Mouse (Mus musculus) MEL (cell line): ENCODE results near the gene Fgd2. TPM values are rescaled to one million over a fixed set of nuclear protein-coding genes. Genes with fewer than 3 reads are reported as not detected.

ENCODE experiments used
- DNase-seq: peaks from one replicate; pipeline ENCODE4 v3.0.0; 2011; ENCODE audit warnings: low read depth, low spot score
- H3K27ac ChIP-seq: 2 replicates; pipeline ENCODE4 v1.5.1; 2012; ENCODE audit warnings: low read depth, mild to moderate bottlenecking, control low read depth, low read length, moderate library complexity; ENCODE audit not compliant: control insufficient read depth
- H3K27me3 ChIP-seq, 2 experiments: fragments of 150-350 bp in 1 of 2; sonication (generic) in 1 of 2; 2 replicates each; pipeline ENCODE4 v1.6.1; 2012; ENCODE audit warnings: low read length in 2 of 2, mild to moderate bottlenecking in 2 of 2, improper control_type of control experiment in 1 of 2, moderate library complexity in 1 of 2; ENCODE audit not compliant: insufficient read depth in 2 of 2, control insufficient read depth in 1 of 2
- H3K36me3 ChIP-seq, 2 experiments: 2 replicates each; pipeline ENCODE4 v1.6.1; 2012 to 2014; ENCODE audit warnings: low read length in 2 of 2, improper control_type of control experiment in 1 of 2, inconsistent platforms in 1 of 2, mild to moderate bottlenecking in 1 of 2; ENCODE audit not compliant: insufficient read depth in 2 of 2, control insufficient read depth in 1 of 2
- H3K4me1 ChIP-seq, 2 experiments: fragments of 150-350 bp in 1 of 2; sonication (generic) in 1 of 2; 2 replicates each; pipeline ENCODE4 v1.6.1; 2012; ENCODE audit warnings: low read length in 2 of 2, improper control_type of control experiment in 1 of 2, mild to moderate bottlenecking in 1 of 2; ENCODE audit not compliant: insufficient read depth in 2 of 2, control insufficient read depth in 1 of 2
- H3K4me3 ChIP-seq, 2 experiments: fragments of 150-350 bp in 1 of 2; sonication (generic) in 1 of 2; 2 replicates each; pipeline ENCODE4 v1.5.1; 2012; ENCODE audit warnings: low read depth in 2 of 2, low read length in 2 of 2, mild to moderate bottlenecking in 2 of 2, moderate library complexity in 2 of 2, control low read depth in 1 of 2, improper control_type of control experiment in 1 of 2; ENCODE audit not compliant: control insufficient read depth in 1 of 2, insufficient read depth in 1 of 2
- H3K79me2 ChIP-seq: 2 replicates; pipeline ENCODE4 v1.6.1; 2012; ENCODE audit warnings: mild to moderate bottlenecking, low read length, moderate library complexity; ENCODE audit not compliant: control insufficient read depth, poor library complexity, insufficient read depth
- H3K9ac ChIP-seq: 2 replicates; pipeline ENCODE4 v1.6.1; 2012; ENCODE audit warnings: low read depth, mild to moderate bottlenecking, control low read depth, low read length, moderate library complexity; ENCODE audit not compliant: control insufficient read depth, poor library complexity, severe bottlenecking
- H3K9me3 ChIP-seq: fragments of 150-350 bp; sonication (generic); replicated peaks from 2 replicates; pipeline ENCODE4 v1.6.1; 2012; ENCODE audit warnings: mild to moderate bottlenecking, low read length, improper control_type of control experiment, moderate library complexity; ENCODE audit not compliant: insufficient read depth
- CTCF ChIP-seq, 3 experiments: IDR thresholded peaks in 2 of 3; conservative IDR thresholded peaks in 1 of 3; 2 replicates each; pipeline ENCODE4 v1.5.1; 2011 to 2012; ENCODE audit warnings: low read length in 3 of 3, low read depth in 2 of 3, mild to moderate bottlenecking in 2 of 3, improper control_type of control experiment in 1 of 3, inconsistent platforms in 1 of 3, mixed read lengths in 1 of 3, moderate library complexity in 1 of 3; ENCODE audit not compliant: control insufficient read depth in 1 of 3, insufficient read depth in 1 of 3, poor library complexity in 1 of 3, severe bottlenecking in 1 of 3
- E2F4 ChIP-seq: IDR thresholded peaks from 2 replicates; pipeline ENCODE4 v1.6.1; 2011; ENCODE audit warnings: low read depth, low read length, improper control_type of control experiment, borderline replicate concordance
- ELF1 ChIP-seq: IDR thresholded peaks from 2 replicates; pipeline ENCODE4 v1.6.1; 2014; ENCODE audit warnings: low read depth, mild to moderate bottlenecking, inconsistent platforms, low read length, improper control_type of control experiment, moderate library complexity
- EP300 ChIP-seq, 2 experiments: IDR thresholded peaks; 2 replicates each; pipeline ENCODE4 v1.6.1; 2011; ENCODE audit warnings: improper control_type of control experiment in 2 of 2, low read length in 2 of 2, low read depth in 1 of 2, mild to moderate bottlenecking in 1 of 2
- GABPA ChIP-seq: IDR thresholded peaks from 2 replicates; pipeline ENCODE4 v1.6.1; 2012; ENCODE audit warnings: low read depth, mild to moderate bottlenecking, inconsistent platforms, low read length, improper control_type of control experiment, moderate library complexity
- GATA1 ChIP-seq: IDR thresholded peaks from 2 replicates; pipeline ENCODE4 v1.6.1; 2011; ENCODE audit warnings: low read depth, low read length, improper control_type of control experiment
- HCFC1 ChIP-seq: IDR thresholded peaks from 2 replicates; pipeline ENCODE4 v1.6.1; 2012; ENCODE audit warnings: low read depth, mild to moderate bottlenecking, inconsistent platforms, low read length, improper control_type of control experiment, moderate library complexity
- KAT2A ChIP-seq: conservative IDR thresholded peaks from 2 replicates; pipeline ENCODE4 v1.6.1; 2012; ENCODE audit warnings: low read depth, low read length, improper control_type of control experiment, inconsistent platforms
- MAX ChIP-seq: IDR thresholded peaks from 2 replicates; pipeline ENCODE4 v1.6.1; 2011; ENCODE audit warnings: low read length, improper control_type of control experiment
- MEF2A ChIP-seq: IDR thresholded peaks from 2 replicates; pipeline ENCODE4 v1.6.1; 2014; ENCODE audit warnings: low read depth, mild to moderate bottlenecking, inconsistent platforms, low read length, improper control_type of control experiment; ENCODE audit not compliant: poor library complexity, insufficient replicate concordance, severe bottlenecking; ENCODE audit errors: extremely low read depth
- MYC ChIP-seq: IDR thresholded peaks from 2 replicates; pipeline ENCODE4 v1.6.1; 2011; ENCODE audit warnings: low read depth, mild to moderate bottlenecking, low read length, improper control_type of control experiment, moderate library complexity
- NELFE ChIP-seq: IDR thresholded peaks from 2 replicates; pipeline ENCODE4 v1.6.1; 2011; ENCODE audit warnings: low read depth, low read length, improper control_type of control experiment
- NRF1 ChIP-seq: IDR thresholded peaks from 2 replicates; pipeline ENCODE4 v1.6.1; 2014; ENCODE audit warnings: low read depth, mild to moderate bottlenecking, inconsistent platforms, low read length, improper control_type of control experiment, moderate library complexity; ENCODE audit not compliant: poor library complexity, insufficient read depth, severe bottlenecking
- POLR2A ChIP-seq, 2 experiments: IDR thresholded peaks; 2 replicates each; pipeline ENCODE4 v1.6.1; 2011 to 2012; ENCODE audit warnings: low read length in 2 of 2, mild to moderate bottlenecking in 2 of 2, control low read depth in 1 of 2, improper control_type of control experiment in 1 of 2, low read depth in 1 of 2, moderate library complexity in 1 of 2; ENCODE audit not compliant: control insufficient read depth in 1 of 2, insufficient read depth in 1 of 2, poor library complexity in 1 of 2
- POLR2AphosphoS2 ChIP-seq: IDR thresholded peaks from 2 replicates; pipeline ENCODE4 v1.6.1; 2011; ENCODE audit warnings: low read length, improper control_type of control experiment
- POLR2AphosphoS5 ChIP-seq: IDR thresholded peaks from 2 replicates; pipeline ENCODE4 v1.6.1; 2012; ENCODE audit warnings: low read depth, borderline replicate concordance, mild to moderate bottlenecking, inconsistent platforms, low read length, moderate library complexity, mixed read lengths
- RAD21 ChIP-seq: IDR thresholded peaks from 2 replicates; pipeline ENCODE4 v1.6.1; 2011; ENCODE audit warnings: mild to moderate bottlenecking, low read depth, low read length, improper control_type of control experiment
- RCOR1 ChIP-seq: IDR thresholded peaks from 2 replicates; pipeline ENCODE4 v1.6.1; 2012; ENCODE audit warnings: low read depth, mild to moderate bottlenecking, inconsistent platforms, low read length, improper control_type of control experiment
- SIN3A ChIP-seq: IDR thresholded peaks from 2 replicates; pipeline ENCODE4 v1.6.1; 2012; ENCODE audit warnings: low read length, improper control_type of control experiment, inconsistent platforms
- SMC3 ChIP-seq: IDR thresholded peaks from 2 replicates; pipeline ENCODE4 v1.6.1; 2011; ENCODE audit warnings: low read depth, low read length, improper control_type of control experiment
- TAL1 ChIP-seq: IDR thresholded peaks from 2 replicates; pipeline ENCODE4 v1.6.1; 2012; ENCODE audit warnings: mild to moderate bottlenecking, inconsistent platforms, low read length, moderate library complexity, mixed read lengths
- TBP ChIP-seq: IDR thresholded peaks from 2 replicates; pipeline ENCODE4 v1.8.0; 2011; ENCODE audit warnings: low read depth, low read length, improper control_type of control experiment
- TCF12 ChIP-seq: IDR thresholded peaks from 2 replicates; pipeline ENCODE4 v1.6.1; 2014; ENCODE audit warnings: low read depth, mild to moderate bottlenecking, inconsistent platforms, low read length, improper control_type of control experiment, moderate library complexity
- UBTF ChIP-seq: IDR thresholded peaks from 2 replicates; pipeline ENCODE4 v1.6.1; 2012; ENCODE audit warnings: low read depth, mild to moderate bottlenecking, inconsistent platforms, low read length, improper control_type of control experiment, moderate library complexity, borderline replicate concordance; ENCODE audit not compliant: insufficient read depth
- USF1 ChIP-seq: IDR thresholded peaks from 2 replicates; pipeline ENCODE4 v1.6.1; 2014; ENCODE audit warnings: low read depth, mild to moderate bottlenecking, inconsistent platforms, low read length, improper control_type of control experiment, moderate library complexity
- USF2 ChIP-seq, 2 experiments: IDR thresholded peaks; 2 replicates each; pipeline ENCODE4 v1.6.1; 2011 to 2012; ENCODE audit warnings: improper control_type of control experiment in 2 of 2, low read length in 2 of 2, borderline replicate concordance in 1 of 2, inconsistent platforms in 1 of 2, low read depth in 1 of 2, mild to moderate bottlenecking in 1 of 2; ENCODE audit not compliant: insufficient read depth in 1 of 2
- ZC3H11A ChIP-seq: IDR thresholded peaks from 2 replicates; pipeline ENCODE4 v1.6.1; 2012; ENCODE audit warnings: low read depth, mild to moderate bottlenecking, inconsistent platforms, low read length, improper control_type of control experiment
- ZKSCAN1 ChIP-seq: IDR thresholded peaks from 2 replicates; pipeline ENCODE4 v1.6.1; 2012; ENCODE audit warnings: low read depth, mild to moderate bottlenecking, inconsistent platforms, low read length, improper control_type of control experiment, moderate library complexity
- ZMIZ1 ChIP-seq: IDR thresholded peaks from 2 replicates; pipeline ENCODE4 v1.6.1; 2012; ENCODE audit warnings: low read depth, mild to moderate bottlenecking, inconsistent platforms, low read length, improper control_type of control experiment, moderate library complexity
- ZNF384 ChIP-seq: IDR thresholded peaks from 2 replicates; pipeline ENCODE4 v1.6.1; 2012; ENCODE audit warnings: low read depth, mild to moderate bottlenecking, inconsistent platforms, low read length, improper control_type of control experiment
- polyA plus RNA-seq, 2 experiments: library from polyadenylated mRNA; stranded (reverse) in 1 of 2; unstranded in 1 of 2; fragments of >175 nt in 1 of 2; fragments of >200 nt in 1 of 2; gene quantifications; 2 replicates each; pipeline versions ENCODE4 v1.2.1 to v1.2.4; 2012; ENCODE audit warnings: low replicate concordance in 2 of 2, low read depth in 1 of 2; ENCODE audit not compliant: insufficient read length in 2 of 2, insufficient read depth in 1 of 2, missing spikeins in 1 of 2
- total RNA-seq: library from RNA; depleted of rRNA; stranded (reverse); fragments of 300-350 nt; gene quantifications from 2 replicates; pipeline ENCODE4 v1.2.3, GENCODE M21; 2012

Gene Fgd2
- total and polyA plus RNA-seq, 3 experiments = 0.23 to 0.39 TPM; not detected in 1

GRCm38 (mm10) chr17:29396821-29397242 is 36.1 kb downstream of the Fgd2 start (continued):
- TF ChIP-seq E2F4 = no peak
- no peak for TF ChIP-seq ELF1
- no peak for TF ChIP-seq TBP
- peak; percentile 54; the same call in 1 of the 2 replicates for TF ChIP-seq ZNF384
- TF ChIP-seq NRF1 = no peak
- TF ChIP-seq CTCF (IDR thresholded peaks at IDR 0.05 in 2 of 3, conservative IDR thresholded peaks at IDR 0.05 in 1 of 3; ENCODE audit: control insufficient read depth in 1 of 3, insufficient read depth in 1 of 3, low read depth in 2 of 3, low read length in 3 of 3, poor library complexity in 1 of 3, severe bottlenecking in 1 of 3) = peak; percentile 95 to 96 (median 95)
- TF ChIP-seq USF1 = 0 out of 2 replicates have a peak, but pooled peaks have one; percentile 7

- DNase-seq = peak; percentile 92
- Histone ChIP-seq H3K79me2 (no peaks in the 10 kb centered on the region; the same call in 1 of the 2 replicates), H3K4me3 (peak overlapping the region; percentile 44 to 59), H3K9ac (peak overlapping the region; percentile 84), H3K27me3 (no peaks in the 10 kb centered on the region), H3K27ac (peak overlapping the region; percentile 84), H3K9me3 (no peaks in the 10 kb centered on the region), H3K4me1 (peaks cover 3 to 36% of the 10 kb centered on the region in 2 experiments), H3K36me3 (peaks cover 0 to 22% of the 10 kb centered on the region in 2 experiments; a peak in 2 of 4 replicates)
- TF ChIP-seq SIN3A = peak; percentile 83; the same call in 1 of the 2 replicates
- TF ChIP-seq RAD21 = no peak
- TF ChIP-seq SMC3 = no peak
- TF ChIP-seq POLR2AphosphoS5 = no peak
- TF ChIP-seq NRF1 = no peak
- TF ChIP-seq TAL1 = no peak
- no peak for TF ChIP-seq UBTF
- TF ChIP-seq HCFC1 = 0 out of 2 replicates have a peak, but pooled peaks have one; percentile 30
- TF ChIP-seq TCF12 = no peak; the same call in 1 of the 2 replicates
- peak; percentile 73 for TF ChIP-seq NELFE
- TF ChIP-seq GABPA = no peak
- peak; percentile 86; the same call in 1 of the 2 replicates for TF ChIP-seq E2F4
- no peak for TF ChIP-seq KAT2A
- TF ChIP-seq CTCF (IDR thresholded peaks at IDR 0.05 in 2 of 3, conservative IDR thresholded peaks at IDR 0.05 in 1 of 3; ENCODE audit: control insufficient read depth in 1 of 3, insufficient read depth in 1 of 3, low read depth in 2 of 3, low read length in 3 of 3, poor library complexity in 1 of 3, severe bottlenecking in 1 of 3) = peak in 1 of 3 experiments; percentile 10; a peak in 1 of 6 replicates
- TF ChIP-seq ZKSCAN1 = no peak
- no peak for TF ChIP-seq USF2 (IDR thresholded peaks at IDR 0.05; ENCODE audit: borderline replicate concordance in 1 of 2, insufficient read depth in 1 of 2, low read depth in 1 of 2, low read length in 2 of 2)
- TF ChIP-seq ZMIZ1 = no peak
- peak; percentile 94 for TF ChIP-seq MAX
- TF ChIP-seq EP300 (IDR thresholded peaks at IDR 0.05; ENCODE audit: low read depth in 1 of 2, low read length in 2 of 2) = 0 out of 4 replicates have a peak, but pooled peaks of 1 of the 2 experiments have one; percentile 21
- TF ChIP-seq POLR2A (IDR thresholded peaks at IDR 0.05; ENCODE audit: control insufficient read depth in 1 of 2, insufficient read depth in 1 of 2, low read depth in 1 of 2, low read length in 2 of 2, poor library complexity in 1 of 2) = peak; percentile 31 to 76; a peak in 1 of 4 replicates
- no peak for TF ChIP-seq ZNF384
- TF ChIP-seq MYC = peak; percentile 97
- TF ChIP-seq TBP = no peak
- TF ChIP-seq GATA1 = no peak
- TF ChIP-seq ZC3H11A = no peak
- TF ChIP-seq RCOR1 = no peak
- TF ChIP-seq POLR2AphosphoS2 = no peak
- no peak for TF ChIP-seq MEF2A
Observed at GRCm38 (mm10) chr17:29397480-29398433, 37.0 kb downstream of the Fgd2 start.
